Mouse (Mus musculus) cerebellum, adult 18-20 months (tissue): ENCODE results near the gene Mark4.

Source experiments
- DNase-seq, 2 experiments: peaks; one replicate each; pipeline ENCODE4 v3.0.0; 2021

Gene Mark4

GRCm38 (mm10) chr7:19469404-19469803, 10.8 kb upstream of the Mark4 start:
- DNase-seq: no peak

DNA sequence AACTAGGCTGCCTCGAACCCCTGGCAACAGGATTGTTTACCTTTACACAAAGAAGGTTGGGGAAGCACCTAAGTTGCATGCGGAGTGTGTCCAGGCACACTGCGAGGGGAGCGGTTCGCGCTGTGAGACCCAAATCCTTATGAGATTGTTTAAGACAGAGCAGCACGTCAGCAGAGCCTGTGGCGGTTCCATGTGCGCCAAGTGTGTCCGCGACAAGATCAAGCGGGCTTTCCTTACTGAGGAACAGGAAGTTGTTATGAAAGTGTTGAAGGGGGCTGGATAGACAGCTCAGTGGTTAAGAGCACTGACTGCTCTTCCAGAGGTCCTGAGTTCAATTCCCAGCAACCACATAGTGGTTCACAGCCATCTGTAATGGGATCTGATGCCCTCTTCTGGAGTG, 9.7 kb upstream of the Mark4 start:
- no peak for DNase-seq

GRCm38 (mm10) chr7:19467638-19468037, 9.0 kb upstream of the Mark4 start:
- no peak for DNase-seq

DNA sequence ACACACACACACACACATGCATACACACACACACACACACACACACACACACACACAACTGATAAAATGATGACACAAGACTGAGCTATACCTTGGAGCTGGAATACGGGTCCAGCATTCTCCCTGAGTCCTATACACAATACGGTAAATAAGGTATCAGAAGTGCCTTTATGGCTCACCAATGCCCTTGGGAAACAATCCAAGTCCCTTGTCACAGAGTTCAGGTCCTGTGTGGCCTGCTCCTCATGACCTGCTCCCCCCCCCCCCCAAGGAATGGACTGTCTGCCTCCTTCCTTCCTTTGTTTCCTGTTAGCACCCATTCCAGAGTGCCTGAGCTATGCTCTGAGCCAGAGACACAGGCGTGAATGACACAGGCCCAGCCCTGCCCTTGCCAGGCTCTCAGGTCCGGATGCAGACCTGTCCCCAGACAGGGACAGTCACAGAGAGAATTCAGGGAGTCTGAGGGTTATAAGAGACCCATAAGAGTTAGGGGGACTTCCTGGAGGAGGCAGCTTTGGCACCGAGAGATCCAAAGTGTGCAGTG, 8.1 kb upstream of the Mark4 start:
- DNase-seq: no peak

- no peak for DNase-seq
Measured at GRCm38 (mm10) chr7:19464367-19465307, 6.0 kb upstream of the Mark4 start.

- no peak for DNase-seq
Measured at GRCm38 (mm10) chr7:19462884-19463381, 4.3 kb upstream of the Mark4 start, which contains the start of gene Exoc3l2. TSS of gene Exoc3l2 (plus strand) at chr7:19463331.

DNA sequence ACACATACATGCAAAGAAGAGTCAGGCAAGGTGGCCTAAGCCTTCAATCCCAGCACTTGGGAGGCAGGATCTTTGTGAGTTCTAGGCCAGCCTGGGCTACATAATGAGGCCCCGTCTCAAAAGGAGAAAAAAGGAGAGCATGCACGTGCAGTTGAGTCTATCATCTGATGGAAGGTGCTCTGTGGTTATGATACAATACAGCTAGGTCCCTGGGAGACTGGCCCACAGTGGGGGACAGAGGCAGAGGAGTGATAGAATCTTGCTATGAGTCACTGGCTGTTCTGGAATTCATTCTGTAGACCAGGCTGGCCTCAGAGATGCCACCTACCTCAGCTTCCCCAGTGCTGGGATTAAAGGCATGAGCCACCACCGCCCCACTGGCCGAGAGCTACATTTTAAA, 3.8 kb upstream of the Mark4 start:
- DNase-seq: no peak

GRCm38 (mm10) chr7:19461488-19461887, 2.9 kb upstream of the Mark4 start:
- peak; percentile 60 to 76 for DNase-seq

DNA sequence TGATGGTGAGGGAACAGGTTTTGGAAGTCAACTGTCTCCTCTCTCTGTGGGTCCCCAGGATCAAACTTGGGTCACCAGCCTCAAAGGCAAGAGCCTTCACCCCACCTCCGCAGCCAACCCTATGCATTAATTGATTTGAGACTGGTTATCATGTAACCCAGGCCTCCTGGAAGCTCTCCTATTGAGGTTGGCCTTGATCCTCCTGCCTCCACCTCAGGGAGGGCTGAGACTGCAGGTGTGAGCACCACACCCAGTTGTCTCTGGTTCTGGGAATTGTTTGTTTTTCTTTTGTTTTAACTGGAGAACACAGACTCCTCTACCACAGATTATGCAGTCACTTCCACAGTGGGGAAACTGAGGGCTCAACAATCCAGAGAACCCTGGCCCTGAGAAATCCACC, 1.9 kb upstream of the Mark4 start:
- no peak for DNase-seq

- no peak for DNase-seq
Measured at GRCm38 (mm10) chr7:19459144-19459870, 686 bp upstream of the Mark4 start.

DNA sequence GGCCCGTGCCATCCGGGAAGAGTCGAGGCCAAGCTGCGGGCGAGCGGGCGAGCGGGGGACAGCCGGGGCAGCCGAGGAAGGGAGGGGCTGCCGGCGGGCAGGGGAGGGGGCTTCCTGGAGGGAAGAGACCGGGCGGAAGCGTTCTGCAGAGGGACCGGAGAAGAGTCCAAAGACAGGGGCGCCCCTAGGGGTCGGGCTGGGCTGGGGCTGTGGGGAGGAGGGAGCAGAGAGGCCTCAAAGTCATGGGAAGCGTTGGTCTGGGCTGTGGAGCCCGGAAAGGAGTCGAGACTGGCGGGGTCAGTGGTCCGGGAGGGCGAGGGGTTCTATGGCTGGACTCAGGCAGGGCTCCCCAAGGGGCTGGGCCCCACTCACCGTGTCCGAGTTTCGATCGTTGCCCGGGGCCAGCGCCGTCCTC, 542 bp downstream of the Mark4 start:
- DNase-seq: peak; percentile 37 to 49

DNA sequence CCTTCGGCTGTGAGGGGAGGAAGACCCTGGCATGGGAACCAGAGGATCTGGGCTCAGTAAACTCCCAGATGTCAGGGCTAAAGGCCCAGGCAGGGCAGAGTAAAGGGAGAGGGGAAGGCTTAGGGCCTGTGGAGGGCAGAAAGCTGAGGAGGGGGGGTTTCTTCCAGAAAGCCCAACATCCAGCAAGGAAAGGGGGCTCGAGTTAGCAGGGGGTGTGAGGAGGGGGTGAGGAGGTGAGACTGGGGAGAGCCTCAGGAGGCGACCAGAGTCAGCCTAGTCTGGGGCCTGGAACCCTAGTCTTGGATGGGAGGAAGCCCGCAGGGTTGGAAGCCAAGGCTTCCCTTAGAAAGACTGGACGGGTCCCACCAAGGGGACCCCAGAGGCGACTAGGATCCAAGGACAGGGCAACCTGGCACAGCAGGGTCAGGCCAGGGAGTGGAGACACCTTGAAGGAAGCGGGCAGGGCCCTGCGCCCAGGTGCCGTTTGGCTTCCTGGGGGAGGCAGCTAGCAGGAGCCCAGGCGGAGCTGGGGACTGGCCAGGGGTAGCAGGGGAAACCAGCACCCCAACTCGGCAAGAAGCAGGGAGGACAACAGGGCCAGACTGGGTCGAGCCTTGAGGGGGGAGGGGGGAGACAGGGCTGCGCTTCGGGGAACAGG, 1.1 kb downstream of the Mark4 start:
- DNase-seq: peak; percentile 32 to 43

DNA sequence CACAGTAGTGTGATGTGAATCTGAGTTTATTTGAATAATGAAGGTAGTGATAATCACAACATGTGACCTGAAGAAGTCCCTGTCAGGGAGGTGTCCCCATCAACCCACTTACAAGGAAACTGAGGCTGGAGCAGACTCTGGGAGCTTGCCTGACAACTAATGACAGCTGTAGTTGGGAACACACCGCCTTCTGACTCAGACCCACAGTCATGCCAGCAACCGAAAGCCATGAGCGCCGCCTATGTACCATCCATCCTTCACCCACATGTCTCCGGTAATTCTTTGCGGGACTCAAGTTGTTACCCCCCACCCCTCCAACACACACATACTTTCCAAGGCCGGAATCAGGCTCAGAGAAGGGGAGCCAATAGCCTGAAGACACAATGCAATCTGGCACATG, 2.0 kb downstream of the Mark4 start:
- no peak for DNase-seq

- DNase-seq: peak; percentile 21 to 28
Measured at GRCm38 (mm10) chr7:19455819-19456495, 2.7 kb downstream of the Mark4 start.

GRCm38 (mm10) chr7:19455186-19455585, 3.4 kb downstream of the Mark4 start:
- DNase-seq: no peak

DNA sequence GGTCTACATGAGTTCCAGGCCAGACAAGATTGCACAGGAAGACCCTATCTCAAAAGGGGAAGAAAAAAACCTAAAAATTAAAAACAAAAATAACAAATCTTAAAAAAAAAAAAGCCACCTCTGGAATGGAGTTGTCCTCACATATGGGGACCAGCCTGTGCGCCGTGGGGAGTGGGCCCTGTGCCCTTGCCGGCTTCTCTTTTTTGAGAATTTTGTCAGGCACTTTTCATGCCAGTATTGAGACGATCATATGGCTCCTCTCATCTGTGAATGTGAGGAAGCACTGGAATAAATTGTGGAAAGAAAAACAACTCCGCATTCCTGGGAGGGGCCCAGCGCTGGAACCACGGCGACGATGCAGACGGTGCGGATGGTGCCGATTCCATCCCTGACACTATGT, 9.5 kb downstream of the Mark4 start:
- no peak for DNase-seq

- DNase-seq: peak; percentile 58 to 67
Measured at GRCm38 (mm10) chr7:19447689-19448088, 10.9 kb downstream of the Mark4 start.

- no peak for DNase-seq
Measured at GRCm38 (mm10) chr7:19444801-19445200, 13.8 kb downstream of the Mark4 start.

- peak; percentile 89 to 91 for DNase-seq
Measured at GRCm38 (mm10) chr7:19443344-19443743, 15.3 kb downstream of the Mark4 start.

GRCm38 (mm10) chr7:19441448-19442091, 17.1 kb downstream of the Mark4 start:
- no peak for DNase-seq

DNA sequence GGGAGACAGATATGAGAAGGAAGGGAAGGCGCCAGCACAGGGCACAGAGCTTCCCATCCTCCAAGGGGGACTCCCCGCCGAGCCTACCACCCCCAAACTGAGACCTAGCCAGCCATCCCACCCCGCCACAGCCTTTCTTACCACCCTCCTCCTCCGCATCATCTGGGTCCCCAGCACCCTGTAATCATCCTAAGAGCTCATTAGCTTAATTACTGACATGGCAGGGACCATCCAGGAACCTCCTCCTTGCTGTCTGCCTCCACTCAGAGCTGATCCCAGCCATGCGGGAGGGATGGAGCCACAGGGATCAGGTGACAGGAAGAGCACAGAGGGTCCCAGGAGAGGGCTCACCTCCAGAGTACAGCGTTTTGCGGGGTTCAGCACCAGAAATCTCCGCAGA, 21.6 kb downstream of the Mark4 start:
- DNase-seq: no peak

GRCm38 (mm10) chr7:19436276-19436675, 22.3 kb downstream of the Mark4 start:
- DNase-seq: no peak
